Mouse (Mus musculus) frontal cortex, postnatal 36 days (tissue): ENCODE results near the gene Gm49325.
"Not testable (repeated sequence)": the region's sequence is repeated elsewhere in the genome, so short reads cannot be mapped to it uniquely, and the experiment has no call there.

Experiments
- DNase-seq, 2 experiments: peaks; one replicate each; pipeline ENCODE4 v3.0.0; 2022; ENCODE audit warnings: low spot score in 2 of 2

The Gm49325 gene

DNA sequence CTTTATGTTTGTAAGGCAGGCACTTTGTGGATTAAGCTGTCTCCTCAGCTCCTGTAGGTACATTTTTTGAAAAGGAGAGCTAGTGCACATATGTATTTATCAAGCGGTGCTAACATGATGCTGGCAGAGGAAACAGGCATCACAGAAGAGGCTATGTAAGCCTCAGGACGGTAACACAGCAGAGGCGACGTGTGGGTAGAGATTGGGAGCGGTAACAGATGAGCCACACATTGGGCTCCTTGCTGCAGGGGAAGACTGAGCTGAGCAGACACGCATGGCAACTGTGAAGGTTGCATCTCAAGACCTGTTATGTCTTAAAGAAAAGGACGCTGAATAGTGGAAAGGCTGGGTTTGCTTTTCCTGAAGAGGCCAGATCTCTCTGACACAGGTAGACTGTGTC is 77.0 kb downstream of the Gm49325 start:
- DNase-seq = peak; percentile 31 to 47

- no peak for DNase-seq
These were observed 78.2 kb downstream of the Gm49325 start for GRCm38 (mm10) chr10:77684181-77684580.

DNA sequence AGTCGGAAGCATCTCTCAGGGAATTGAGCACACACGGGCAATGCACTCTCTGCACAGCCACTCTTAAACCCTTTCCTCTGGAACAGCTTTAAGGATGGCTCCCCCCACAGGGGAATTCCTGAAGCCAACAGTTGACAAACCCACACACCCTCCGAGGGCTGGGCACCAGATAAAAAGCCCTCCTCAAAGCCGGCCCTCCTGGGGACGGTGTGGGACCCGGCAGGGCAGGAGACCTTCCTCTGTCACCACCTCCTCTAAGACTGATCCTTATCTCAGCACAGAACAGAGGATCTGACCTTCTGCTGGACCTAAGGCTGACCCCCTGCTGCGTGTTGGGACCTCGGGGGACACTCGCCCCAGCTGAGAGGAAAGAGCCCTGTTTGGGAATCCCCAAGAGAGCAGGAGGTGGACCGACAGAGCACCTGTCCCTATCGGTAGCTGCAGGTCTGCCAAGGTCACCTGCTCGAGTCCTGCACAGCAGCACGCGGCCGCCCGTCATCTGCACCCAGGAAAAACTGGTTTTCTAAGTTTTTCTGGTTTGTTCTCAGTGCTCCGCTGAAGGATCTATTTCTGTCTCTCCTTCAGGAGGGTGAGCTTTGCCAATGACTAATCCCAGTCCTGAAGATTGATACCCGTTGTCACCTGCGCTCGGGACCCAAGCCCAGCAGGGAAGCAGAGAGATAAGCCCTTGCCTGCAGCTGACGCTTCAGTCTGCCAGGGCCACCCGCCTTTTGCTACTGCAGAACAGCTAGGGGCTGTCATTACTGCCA is 80.1 kb downstream of the Gm49325 start, which contains the start of gene Tspear:
Gene Tspear (plus strand): TSS at position 675 of the 770 bp plus-strand sequence.
- DNase-seq = no peak

DNA sequence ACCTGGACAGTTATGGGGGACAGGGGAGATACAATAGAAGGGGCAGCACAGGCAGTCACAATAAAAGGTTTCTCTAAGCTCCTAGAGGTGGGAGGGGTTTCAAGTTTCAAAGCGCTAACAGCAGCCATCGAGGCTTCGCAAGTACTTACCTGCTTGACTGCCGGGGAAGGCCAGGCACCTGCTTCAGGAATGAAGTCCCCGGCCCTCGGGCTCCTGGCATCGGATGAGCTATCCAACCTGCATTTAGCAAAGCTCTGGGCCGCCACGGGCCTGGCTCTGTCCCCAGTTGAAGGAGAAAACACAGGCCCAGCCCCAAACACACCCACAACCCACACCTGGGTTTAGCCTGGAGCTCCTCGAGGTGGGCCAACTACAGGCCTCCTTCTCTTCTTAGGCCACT is 81.0 kb downstream of the Gm49325 start:
- no peak for DNase-seq

GRCm38 (mm10) chr10:77690356-77690807 is 84.4 kb downstream of the Gm49325 start, which contains the start of gene Gm19402:
Gene Gm19402 (minus strand): TSS chr10:77690757.
- DNase-seq = not testable (repeated sequence)
